Mouse (Mus musculus) ovary, postnatal 10 days (tissue): ENCODE results near the gene Morf4l1.
A peak's percentile ranks its signal among the peaks of the same experiment; 100 is the strongest.
"Not testable (repeated sequence)": the region's sequence is repeated elsewhere in the genome, so short reads cannot be mapped to it uniquely, and the experiment has no call there.

Experiments
- DNase-seq: peaks from one replicate; pipeline ENCODE4 v3.0.0; 2022; ENCODE audit warnings: low spot score

Morf4l1 gene

GRCm38 (mm10) chr9:90113651-90114566, 665 bp downstream of the Morf4l1 start:
- peak; percentile 80 for DNase-seq

GRCm38 (mm10) chr9:90113151-90113550, 1.4 kb downstream of the Morf4l1 start:
- no peak for DNase-seq

GRCm38 (mm10) chr9:90109386-90109785, 5.2 kb downstream of the Morf4l1 start:
- no peak for DNase-seq

- no peak for DNase-seq
These were observed 6.3 kb downstream of the Morf4l1 start for GRCm38 (mm10) chr9:90108272-90108671.

- no peak for DNase-seq
These were observed 7.7 kb downstream of the Morf4l1 start for GRCm38 (mm10) chr9:90106915-90107314.

- no peak for DNase-seq
These were observed 9.1 kb downstream of the Morf4l1 start for GRCm38 (mm10) chr9:90105462-90105861.

GRCm38 (mm10) chr9:90100760-90101159, 13.8 kb downstream of the Morf4l1 start:
- no peak for DNase-seq

GRCm38 (mm10) chr9:90098934-90099333, 15.6 kb downstream of the Morf4l1 start:
- DNase-seq, result no peak

- DNase-seq, result no peak
These were observed 25.1 kb downstream of the Morf4l1 start for GRCm38 (mm10) chr9:90089339-90090104.

- DNase-seq, result no peak
These were observed 26.6 kb downstream of the Morf4l1 start for GRCm38 (mm10) chr9:90087906-90088485.

GRCm38 (mm10) chr9:90084766-90085468, 29.7 kb downstream of the Morf4l1 start:
- no peak for DNase-seq

GRCm38 (mm10) chr9:90084152-90084551, 30.4 kb downstream of the Morf4l1 start:
- DNase-seq, result no peak

- DNase-seq, result no peak
These were observed 31.6 kb downstream of the Morf4l1 start for GRCm38 (mm10) chr9:90082992-90083391.

GRCm38 (mm10) chr9:90081961-90082360, 32.6 kb downstream of the Morf4l1 start:
- DNase-seq, result not testable (repeated sequence)

GRCm38 (mm10) chr9:90076849-90077461, 37.6 kb downstream of the Morf4l1 start:
- peak; percentile 39 for DNase-seq

GRCm38 (mm10) chr9:90076131-90076530, 38.4 kb downstream of the Morf4l1 start:
- DNase-seq, result no peak

GRCm38 (mm10) chr9:90075336-90075735, 39.2 kb downstream of the Morf4l1 start:
- DNase-seq, result no peak

- no peak for DNase-seq
These were observed 44.4 kb downstream of the Morf4l1 start for GRCm38 (mm10) chr9:90070174-90070573.

- DNase-seq, result no peak
These were observed 45.1 kb downstream of the Morf4l1 start for GRCm38 (mm10) chr9:90069485-90069884.

GRCm38 (mm10) chr9:90068786-90069185, 45.8 kb downstream of the Morf4l1 start:
- no peak for DNase-seq

GRCm38 (mm10) chr9:90067341-90067740, 47.2 kb downstream of the Morf4l1 start:
- DNase-seq, result no peak
